Mouse (Mus musculus) heart, embryonic 15.5 days (tissue): ENCODE results near the gene Pik3r1. TPM values are rescaled to one million over a fixed set of nuclear protein-coding genes. Genes with fewer than 3 reads are reported as not detected.

ENCODE experiments used
- ATAC-seq: fragments of 200-750 bp; cut with Nextera tagmentation; replicated peaks from 2 replicates; pipeline ENCODE4 v1.8.0; 2017; ENCODE audit warnings: low read depth, moderate TSS enrichment; ENCODE audit not compliant: insufficient number of reproducible peaks, insufficient read depth, low FRiP score
- H3K27ac ChIP-seq: fragments of 300-500 bp; sonication (generic); 2 replicates; pipeline ENCODE4 v1.5.1; 2015; ENCODE audit warnings: mild to moderate bottlenecking, inconsistent platforms
- H3K27me3 ChIP-seq: fragments of 300-500 bp; sonication (generic); 2 replicates; pipeline ENCODE4 v1.6.1; 2015; ENCODE audit warnings: inconsistent platforms
- H3K36me3 ChIP-seq: fragments of 300-500 bp; sonication (generic); 2 replicates; pipeline ENCODE4 v1.6.1; 2015; ENCODE audit warnings: mild to moderate bottlenecking, inconsistent platforms
- H3K4me1 ChIP-seq: fragments of 300-500 bp; sonication (generic); replicated peaks from 2 replicates; pipeline ENCODE4 v1.6.1; 2015; ENCODE audit warnings: inconsistent platforms
- H3K4me2 ChIP-seq: fragments of 300-500 bp; sonication (generic); 2 replicates; pipeline ENCODE4 v1.6.1; 2015; ENCODE audit warnings: inconsistent platforms, mild to moderate bottlenecking, moderate library complexity
- H3K4me3 ChIP-seq: fragments of 300-500 bp; sonication (generic); 2 replicates; pipeline ENCODE4 v1.5.1; 2015; ENCODE audit warnings: mild to moderate bottlenecking, inconsistent platforms
- H3K9ac ChIP-seq: fragments of 300-500 bp; sonication (generic); 2 replicates; pipeline ENCODE4 v1.6.1; 2015; ENCODE audit warnings: mild to moderate bottlenecking, inconsistent platforms
- H3K9me3 ChIP-seq: fragments of 300-500 bp; sonication (generic); replicated peaks from 2 replicates; pipeline ENCODE4 v1.6.1; 2016; ENCODE audit warnings: inconsistent platforms
- WGBS: fragments of 180-500 bp; shearing (Covaris S2); methylation state at CpG from one replicate; pipeline ENCODE4 v1.1.7; 2015; ENCODE audit warnings: mixed read lengths; 5-methylcytosine and 5-hydroxymethylcytosine counted together
- polyA plus RNA-seq: library from polyadenylated mRNA; unstranded; fragments of >200 nt; fragmentation: Nextera tagmentation; extraction: Ambion mirVana; gene quantifications from 2 replicates; pipeline ENCODE4 v1.2.1, GENCODE M21; 2015

Pik3r1 gene
- polyA plus RNA-seq, 1 experiment from 2014 or later: 20.2 TPM

GRCm38 (mm10) chr13:101673876-101674275, 94.1 kb downstream of the Pik3r1 start:
- WGBS: 68% methylated on average over 3 of the region's 3 CpGs
- ATAC-seq: no peak
- no peaks in the 10 kb centered on the region for H3K27me3 ChIP-seq

GRCm38 (mm10) chr13:101668859-101669258, 99.2 kb downstream of the Pik3r1 start:
- Histone ChIP-seq H3K9ac (no peak overlapping the region), H3K27me3 (no peaks in the 10 kb centered on the region), H3K4me2 (no peak overlapping the region), H3K27ac (no peak overlapping the region), H3K36me3 (no peaks in the 10 kb centered on the region), H3K4me1 (no peaks in the 10 kb centered on the region), H3K9me3 (no peaks in the 10 kb centered on the region), H3K4me3 (no peak overlapping the region)
- WGBS: 33% methylated on average over 3 of the region's 3 CpGs
- no peak for ATAC-seq

More at GRCm38 (mm10) chr13:101673876-101674275, 94.1 kb downstream of the Pik3r1 start:
- Histone ChIP-seq H3K9ac (no peak overlapping the region), H3K9me3 (no peaks in the 10 kb centered on the region), H3K4me2 (no peak overlapping the region), H3K36me3 (no peaks in the 10 kb centered on the region), H3K27ac (no peak overlapping the region), H3K4me3 (no peak overlapping the region), H3K4me1 (no peaks in the 10 kb centered on the region)

- Histone ChIP-seq H3K36me3 (no peaks in the 10 kb centered on the region), H3K27ac (no peak overlapping the region), H3K27me3 (no peaks in the 10 kb centered on the region), H3K4me2 (no peak overlapping the region), H3K4me1 (no peaks in the 10 kb centered on the region), H3K9me3 (no peaks in the 10 kb centered on the region), H3K9ac (no peak overlapping the region), H3K4me3 (no peak overlapping the region)
- 68% methylated on average over 5 of the region's 5 CpGs for WGBS
- no peak for ATAC-seq
Observed at GRCm38 (mm10) chr13:101664010-101664409, 104.0 kb downstream of the Pik3r1 start.

GRCm38 (mm10) chr13:101662900-101663299, 105.1 kb downstream of the Pik3r1 start:
- Histone ChIP-seq H3K4me1 (0 out of 2 replicates have a peak, but pooled peaks cover 2% of the 10 kb centered on the region), H3K4me2 (no peak overlapping the region), H3K36me3 (no peaks in the 10 kb centered on the region), H3K27me3 (no peaks in the 10 kb centered on the region), H3K27ac (no peak overlapping the region), H3K9me3 (no peaks in the 10 kb centered on the region), H3K4me3 (no peak overlapping the region), H3K9ac (no peak overlapping the region)
- no peak for ATAC-seq
- WGBS: 72% methylated on average over 1 of the region's 1 CpGs

- no peak overlapping the region for H3K9ac ChIP-seq
- H3K27ac ChIP-seq: no peak overlapping the region
- H3K27me3 ChIP-seq: no peaks in the 10 kb centered on the region
- H3K4me3 ChIP-seq: no peak overlapping the region
- H3K4me2 ChIP-seq: no peak overlapping the region
- H3K9me3 ChIP-seq: no peaks in the 10 kb centered on the region
- 0 out of 2 replicates have a peak, but pooled peaks cover 2% of the 10 kb centered on the region for H3K4me1 ChIP-seq
- H3K36me3 ChIP-seq: no peaks in the 10 kb centered on the region
- no peak for ATAC-seq
- WGBS: 77% methylated on average over 6 of the region's 6 CpGs
Observed at GRCm38 (mm10) chr13:101661567-101661966, 106.5 kb downstream of the Pik3r1 start.

- H3K4me3 ChIP-seq: no peak overlapping the region
Observed at GRCm38 (mm10) chr13:101660187-101660586, 107.8 kb downstream of the Pik3r1 start.

GRCm38 (mm10) chr13:101652131-101652530, 115.9 kb downstream of the Pik3r1 start:
- 88% methylated on average over 2 of the region's 2 CpGs for WGBS
- Histone ChIP-seq H3K4me3 (no peak overlapping the region), H3K4me2 (no peak overlapping the region), H3K4me1 (no peaks in the 10 kb centered on the region), H3K27me3 (no peaks in the 10 kb centered on the region), H3K36me3 (no peaks in the 10 kb centered on the region), H3K27ac (no peak overlapping the region), H3K9ac (no peak overlapping the region), H3K9me3 (no peaks in the 10 kb centered on the region)
- no peak for ATAC-seq

More at GRCm38 (mm10) chr13:101660187-101660586, 107.8 kb downstream of the Pik3r1 start:
- no peak for ATAC-seq
- Histone ChIP-seq H3K9ac (no peak overlapping the region), H3K36me3 (no peaks in the 10 kb centered on the region), H3K9me3 (no peaks in the 10 kb centered on the region), H3K27me3 (no peaks in the 10 kb centered on the region), H3K4me1 (0 out of 2 replicates have a peak, but pooled peaks cover 2% of the 10 kb centered on the region), H3K4me2 (no peak overlapping the region), H3K27ac (no peak overlapping the region)
- WGBS: 90% methylated on average over 2 of the region's 2 CpGs

- Histone ChIP-seq H3K4me1 (no peaks in the 10 kb centered on the region), H3K27me3 (no peaks in the 10 kb centered on the region), H3K27ac (no peak overlapping the region), H3K4me2 (no peak overlapping the region), H3K36me3 (no peaks in the 10 kb centered on the region), H3K9ac (no peak overlapping the region), H3K4me3 (no peak overlapping the region), H3K9me3 (no peaks in the 10 kb centered on the region)
- no peak for ATAC-seq
- 61% methylated on average over 2 of the region's 2 CpGs for WGBS
Observed at GRCm38 (mm10) chr13:101641632-101642031, 126.4 kb downstream of the Pik3r1 start.

GRCm38 (mm10) chr13:101635837-101636236, 132.2 kb downstream of the Pik3r1 start:
- H3K4me2 ChIP-seq: no peak overlapping the region
- no peaks in the 10 kb centered on the region for H3K9me3 ChIP-seq
- H3K27me3 ChIP-seq: no peaks in the 10 kb centered on the region
- no peak for ATAC-seq
- no peak overlapping the region for H3K4me3 ChIP-seq
- H3K36me3 ChIP-seq: no peaks in the 10 kb centered on the region
- H3K27ac ChIP-seq: no peak overlapping the region
- 58% methylated on average over 1 of the region's 1 CpGs for WGBS
- H3K4me1 ChIP-seq: no peaks in the 10 kb centered on the region
- no peak overlapping the region for H3K9ac ChIP-seq

- no peak for ATAC-seq
- no peaks in the 10 kb centered on the region for H3K4me1 ChIP-seq
Observed at GRCm38 (mm10) chr13:101634420-101634819, 133.6 kb downstream of the Pik3r1 start.

GRCm38 (mm10) chr13:101633620-101634019, 134.4 kb downstream of the Pik3r1 start:
- Histone ChIP-seq H3K4me3 (no peak overlapping the region), H3K4me2 (no peak overlapping the region), H3K9me3 (no peaks in the 10 kb centered on the region), H3K27ac (no peak overlapping the region), H3K4me1 (no peaks in the 10 kb centered on the region), H3K9ac (no peak overlapping the region), H3K27me3 (no peaks in the 10 kb centered on the region), H3K36me3 (no peaks in the 10 kb centered on the region)
- no peak for ATAC-seq

More at GRCm38 (mm10) chr13:101634420-101634819, 133.6 kb downstream of the Pik3r1 start:
- no peak overlapping the region for H3K4me2 ChIP-seq
- H3K9ac ChIP-seq: no peak overlapping the region
- no peaks in the 10 kb centered on the region for H3K36me3 ChIP-seq
- H3K27ac ChIP-seq: no peak overlapping the region
- H3K4me3 ChIP-seq: no peak overlapping the region
- no peaks in the 10 kb centered on the region for H3K9me3 ChIP-seq
- H3K27me3 ChIP-seq: no peaks in the 10 kb centered on the region

- H3K4me2 ChIP-seq: no peak overlapping the region
- no peaks in the 10 kb centered on the region for H3K9me3 ChIP-seq
- H3K27ac ChIP-seq: no peak overlapping the region
- H3K4me3 ChIP-seq: no peak overlapping the region
- no peak for ATAC-seq
- no peak overlapping the region for H3K9ac ChIP-seq
- WGBS: 50% methylated on average over 4 of the region's 4 CpGs
- H3K36me3 ChIP-seq: no peaks in the 10 kb centered on the region
- H3K4me1 ChIP-seq: no peaks in the 10 kb centered on the region
- H3K27me3 ChIP-seq: no peaks in the 10 kb centered on the region
Observed at GRCm38 (mm10) chr13:101632771-101633170, 135.2 kb downstream of the Pik3r1 start.
